7 mouse cellular contexts compared by ENCODE assay signal in genomic region chr10:81292554-81293333, GRCm38 (mm10). TPM values are rescaled to one million over a fixed set of nuclear protein-coding genes. Genes with fewer than 3 reads are reported as not detected.
DNase-seq lines count a peak whose midpoint lies in the region; ATAC-seq lines count a peak whose summit lies in the region.

Gene Pip5k1c (plus strand): TSS chr10:81292963.

- H3K4me2 ChIP-seq in intestine, embryonic 15.5 days (replicated peaks) = peak within 1 kb of the TSS; percentile 95

- no peaks in the 10 kb centered on the region for H3K9me3 ChIP-seq in intestine, embryonic 15.5 days
- H3K9me3 ChIP-seq in midbrain, embryonic 10.5 days (replicated peaks) = no peaks in the 10 kb centered on the region

- H3K4me1 ChIP-seq in intestine, embryonic 15.5 days (replicated peaks) = peaks cover 46% of the 10 kb centered on the region
- H3K4me1 ChIP-seq in midbrain, embryonic 10.5 days = peaks cover 57% of the 10 kb centered on the region

- WGBS in intestine, embryonic 15.5 days = under 1% methylated on average over 80 of the region's 80 CpGs
- WGBS in midbrain, embryonic 10.5 days = under 1% methylated on average over 74 of the region's 80 CpGs

- DNase-seq in adrenal gland, adult 2 months = peak; percentile 100
- peak; percentile 99 for DNase-seq in embryo, embryonic 11.5 days (ENCODE audit: low read depth, low spot score)
- peak; percentile 98 to 99 for DNase-seq in gastrocnemius, postnatal 36 days
- peak; percentile 99 to 100 for DNase-seq in left cerebral cortex, postnatal 25 days (ENCODE audit: low spot score in 2 of 2)
- peak; percentile 100 for DNase-seq in midbrain, embryonic 10.5 days (ENCODE audit: low spot score)
- peak; percentile 99 for DNase-seq in right cerebral cortex, postnatal 4 days

- H3K27me3 ChIP-seq in intestine, embryonic 15.5 days (replicated peaks) = no peaks in the 10 kb centered on the region
- peaks cover 45% of the 10 kb centered on the region for H3K27me3 ChIP-seq in midbrain, embryonic 10.5 days (ENCODE audit: low read depth, poor library complexity, severe bottlenecking)

- ATAC-seq in intestine, embryonic 15.5 days = peak; percentile 93

- H3K36me3 ChIP-seq in intestine, embryonic 15.5 days = no peaks in the 10 kb centered on the region; the same call in 1 of the 2 replicates
- peaks cover 18% of the 10 kb centered on the region for H3K36me3 ChIP-seq in midbrain, embryonic 10.5 days

- H3K4me3 ChIP-seq in intestine, embryonic 15.5 days (replicated peaks) = peak within 1 kb of the TSS; percentile 72
- peak within 1 kb of the TSS; percentile 71 for H3K4me3 ChIP-seq in midbrain, embryonic 10.5 days

- H3K27ac ChIP-seq in intestine, embryonic 15.5 days = peak within 1 kb of the TSS; percentile 85
- H3K27ac ChIP-seq in midbrain, embryonic 10.5 days (replicated peaks) = peak within 1 kb of the TSS; percentile 96

- peak within 1 kb of the TSS; percentile 85 for H3K9ac ChIP-seq in intestine, embryonic 15.5 days

- intact Hi-C loops in gastrocnemius, postnatal 36 days (cut with DNase I) = loop anchor here (2.0 kb wide), 1 partner anchor 28 kb away; the partner anchor contains the start of gene Cactin
- intact Hi-C loops in left cerebral cortex, postnatal 25 days (cut with DNase I) = loop anchor here (1.0 to 2.0 kb wide), 2 partner anchors 15 to 24 kb away; no protein-coding TSS in a partner anchor

RNA-seq across cellular contexts. Expression of gene Pip5k1c, which starts in this region (rescaled TPM):
- total RNA-seq in adrenal gland, adult 2 months (2021) = 10 to 100 TPM; 34.3 to 44.6 TPM
- polyA plus RNA-seq in adrenal gland, adult 2 months (2012; rRNA removed) = 71.0 and 72.8 TPM in 2 replicates
- total RNA-seq in gastrocnemius, postnatal 36 days (2021) = 10 to 100 TPM; 21.4 to 23.2 TPM
- 41.2 and 42.7 TPM in 2 replicates for polyA plus RNA-seq in intestine, embryonic 15.5 days (2015; fragmentation: Nextera tagmentation; extraction: Ambion mirVana)
- total RNA-seq in left cerebral cortex, postnatal 25 days (2021) = 100 to 1,000 TPM; 402 to 420 TPM
- 55.0 and 60.8 TPM in 2 replicates for polyA plus RNA-seq in midbrain, embryonic 10.5 days (2016; fragmentation: Nextera tagmentation; extraction: Ambion mirVana)

Comparison
In these comparisons a context has a peak if more than half of its experiments do, and no peak if none do; other contexts are left out.
1. Peak in every context shown above with its lines: DNase-seq, ATAC-seq, H3K4me3 ChIP-seq and H3K27ac ChIP-seq.
2. RNA of gene Pip5k1c (total RNA-seq): 402 to 420 TPM in left cerebral cortex, postnatal 25 days; 34.3 to 44.6 TPM in adrenal gland, adult 2 months and 21.4 to 23.2 TPM in gastrocnemius, postnatal 36 days; every median in the first group is over 4 times any median in the second.